Mouse (Mus musculus) heart, adult 11 months (tissue): ENCODE results near the gene Olfr938.

Experiments used
- DNase-seq: peaks from one replicate; pipeline ENCODE4 v3.0.0; 2022

The Olfr938 gene

GRCm38 (mm10) chr9:39078787-39079186 is at the start of gene Olfr938:
TSS of gene Olfr938 (minus strand) at chr9:39078887.
- no peak for DNase-seq

DNA sequence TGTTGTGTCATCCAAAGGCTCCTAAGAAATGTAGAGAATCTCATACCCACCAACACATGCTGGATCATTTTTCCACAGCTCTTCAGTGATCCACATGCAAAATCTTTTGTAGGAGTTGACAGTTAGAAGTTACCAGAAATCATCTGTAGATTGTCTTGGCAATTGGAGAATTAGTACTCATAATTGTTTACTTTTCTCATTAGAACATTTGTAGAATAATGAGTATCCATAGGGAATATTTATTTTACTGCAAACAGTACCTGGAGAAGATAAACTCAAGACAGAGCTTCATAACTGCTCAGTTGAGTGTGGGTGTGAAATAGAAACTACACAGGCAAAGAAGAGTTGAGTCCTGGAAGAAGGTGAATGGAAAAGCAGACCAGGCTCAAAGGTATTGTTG is 49.1 kb upstream of the Olfr938 start, which contains the start of gene Olfr27:
TSS of gene Olfr27 (plus strand) at position 301 of the 400 bp plus-strand sequence.
- DNase-seq, result no peak

DNA sequence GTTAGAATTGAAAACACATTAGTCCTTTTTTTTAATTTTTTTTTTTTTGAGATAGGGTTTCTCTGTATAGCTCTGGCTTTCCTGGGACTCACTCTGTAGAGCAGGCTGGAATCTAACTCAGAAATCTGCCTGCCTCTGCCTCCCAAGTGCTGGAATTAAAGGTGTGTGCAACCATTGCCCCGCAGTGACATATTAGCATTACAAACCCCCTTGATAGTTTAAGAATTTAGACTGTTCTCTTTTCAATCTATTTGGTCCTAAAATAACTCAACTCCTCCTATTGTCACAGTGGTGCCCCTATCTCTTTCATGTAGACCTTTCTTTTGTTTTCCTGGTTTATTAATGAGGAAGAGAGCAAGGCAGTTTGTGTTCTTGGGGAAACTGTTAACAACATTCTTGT is 48.6 kb upstream of the Olfr938 start:
- peak; percentile 27 for DNase-seq

DNA sequence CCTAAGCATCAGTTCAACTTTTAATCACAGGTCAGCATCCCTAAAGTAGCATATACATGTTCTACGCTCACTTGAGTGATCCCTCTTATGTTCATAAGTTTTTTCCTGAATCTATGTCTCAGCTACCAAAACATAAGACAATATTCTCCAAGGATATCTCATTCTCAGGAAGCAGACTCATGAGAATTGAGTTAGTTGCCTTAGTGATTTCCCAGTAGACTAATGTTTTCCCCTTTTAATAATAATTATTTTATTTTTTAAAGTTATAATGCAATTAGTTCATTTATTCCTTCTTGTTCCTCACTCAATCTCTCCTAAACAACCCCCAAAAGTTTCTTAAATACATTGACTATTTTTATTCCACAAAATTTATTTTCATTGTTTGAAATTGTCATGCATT is 13.8 kb downstream of the Olfr938 start, which contains the start of gene Olfr937:
TSS of gene Olfr937 (minus strand) at position 101 of the 400 bp plus-strand sequence.
- DNase-seq, result no peak
